Mouse (Mus musculus): ENCODE results near the gene Pnpla6. TPM values are rescaled to one million over a fixed set of nuclear protein-coding genes. Genes with fewer than 3 reads are reported as not detected.
"Not testable (repeated sequence)": the region's sequence is repeated elsewhere in the genome, so short reads cannot be mapped to it uniquely, and the experiment has no call there.

Gene Pnpla6
- polyA plus RNA-seq, 1 experiment from 2014 or later: 16.0 TPM

GRCm38 (mm10) chr8:3574546-3574945 is 59.4 kb downstream of the Pnpla6 start:
- H3K9me3 ChIP-seq (ENCODE audit: control insufficient read depth, low read length): no peaks in the 10 kb centered on the region
- WGBS: 86% methylated on average over 3 of the region's 3 CpGs
- H3K4me2 ChIP-seq (replicated peaks; ENCODE audit: low read depth): no peak overlapping the region
- H3K27me3 ChIP-seq (ENCODE audit: control insufficient read depth, insufficient read depth, low read length): no peaks in the 10 kb centered on the region
- DNase-seq (ENCODE audit: low spot score) (no peak), ATAC-seq (ENCODE audit: low FRiP score, low TSS enrichment) (no peak)
- H3K9ac ChIP-seq (ENCODE audit: low read length): no peak overlapping the region
- H3K4me3 ChIP-seq (ENCODE audit: low read depth, low read length): no peak overlapping the region
- H3K36me3 ChIP-seq (ENCODE audit: control insufficient read depth, insufficient read depth, low read length): no peaks in the 10 kb centered on the region
- TF ChIP-seq EP300 (optimal IDR thresholded peaks at IDR 0.05): no peak
- no peak for TF ChIP-seq CTCF (IDR thresholded peaks at IDR 0.05; ENCODE audit: low read depth)
- no peaks in the 10 kb centered on the region for H3K4me1 ChIP-seq (replicated peaks; ENCODE audit: control insufficient read depth, insufficient read depth)
- no peak overlapping the region for H3K27ac ChIP-seq (replicated peaks)

- ATAC-seq (ENCODE audit: low FRiP score, low TSS enrichment) (no peak), DNase-seq (ENCODE audit: low spot score) (no peak)
- H3K9me3 ChIP-seq (ENCODE audit: control insufficient read depth, low read length): no peaks in the 10 kb centered on the region
- no peak overlapping the region for H3K27ac ChIP-seq (replicated peaks)
- H3K27me3 ChIP-seq (ENCODE audit: control insufficient read depth, insufficient read depth, low read length): no peaks in the 10 kb centered on the region
- WGBS: 53% methylated on average over 15 of the region's 15 CpGs
- H3K36me3 ChIP-seq (ENCODE audit: control insufficient read depth, insufficient read depth, low read length): no peaks in the 10 kb centered on the region
- no peak overlapping the region for H3K4me2 ChIP-seq (replicated peaks; ENCODE audit: low read depth)
- H3K4me3 ChIP-seq (ENCODE audit: low read depth, low read length): no peak overlapping the region
- no peak overlapping the region for H3K9ac ChIP-seq (ENCODE audit: low read length)
- TF ChIP-seq EP300 (optimal IDR thresholded peaks at IDR 0.05) (no peak), CTCF (IDR thresholded peaks at IDR 0.05; ENCODE audit: low read depth) (no peak)
- no peaks in the 10 kb centered on the region for H3K4me1 ChIP-seq (replicated peaks; ENCODE audit: control insufficient read depth, insufficient read depth)
These were observed 61.2 kb downstream of the Pnpla6 start for GRCm38 (mm10) chr8:3576211-3576960.

- H3K9ac ChIP-seq (ENCODE audit: low read length): no peak overlapping the region
- peak; percentile 47 for DNase-seq (ENCODE audit: low spot score)
- H3K36me3 ChIP-seq (ENCODE audit: control insufficient read depth, insufficient read depth, low read length): no peaks in the 10 kb centered on the region
- no peaks in the 10 kb centered on the region for H3K27me3 ChIP-seq (ENCODE audit: control insufficient read depth, insufficient read depth, low read length)
- no peak overlapping the region for H3K4me2 ChIP-seq (replicated peaks; ENCODE audit: low read depth)
- peak overlapping the region; percentile 56 for H3K27ac ChIP-seq (replicated peaks)
- peak; percentile 37; the same call in 1 of the 2 replicates for ATAC-seq (ENCODE audit: low FRiP score, low TSS enrichment)
- TF ChIP-seq CTCF (IDR thresholded peaks at IDR 0.05; ENCODE audit: low read depth) (no peak), EP300 (optimal IDR thresholded peaks at IDR 0.05) (no peak)
- WGBS: 56% methylated on average over 9 of the region's 9 CpGs
- no peaks in the 10 kb centered on the region for H3K4me1 ChIP-seq (replicated peaks; ENCODE audit: control insufficient read depth, insufficient read depth)
- H3K4me3 ChIP-seq (ENCODE audit: low read depth, low read length): no peak overlapping the region
- H3K9me3 ChIP-seq (ENCODE audit: control insufficient read depth, low read length): no peaks in the 10 kb centered on the region
These were observed 64.5 kb downstream of the Pnpla6 start for GRCm38 (mm10) chr8:3579390-3580364.

- not testable (repeated sequence) for H3K27ac ChIP-seq (replicated peaks)
These were observed 66.8 kb downstream of the Pnpla6 start for GRCm38 (mm10) chr8:3581961-3582360.

GRCm38 (mm10) chr8:3586452-3586851 is 71.3 kb downstream of the Pnpla6 start:
- DNase-seq (ENCODE audit: low spot score) (no peak), ATAC-seq (ENCODE audit: low FRiP score, low TSS enrichment) (no peak)
- Histone ChIP-seq H3K9ac (ENCODE audit: low read length) (no peak overlapping the region), H3K36me3 (ENCODE audit: control insufficient read depth, insufficient read depth, low read length) (no peaks in the 10 kb centered on the region), H3K27ac (replicated peaks) (no peak overlapping the region), H3K4me3 (ENCODE audit: low read depth, low read length) (no peak overlapping the region), H3K9me3 (ENCODE audit: control insufficient read depth, low read length) (no peaks in the 10 kb centered on the region), H3K4me2 (replicated peaks; ENCODE audit: low read depth) (no peak overlapping the region), H3K27me3 (ENCODE audit: control insufficient read depth, insufficient read depth, low read length) (no peaks in the 10 kb centered on the region), H3K4me1 (replicated peaks; ENCODE audit: control insufficient read depth, insufficient read depth) (no peaks in the 10 kb centered on the region)
- TF ChIP-seq EP300 (optimal IDR thresholded peaks at IDR 0.05) (no peak), CTCF (IDR thresholded peaks at IDR 0.05; ENCODE audit: low read depth) (no peak)
- WGBS: 75% methylated on average over 2 of the region's 2 CpGs

More at GRCm38 (mm10) chr8:3581961-3582360, 66.8 kb downstream of the Pnpla6 start:
- not testable (repeated sequence) for ATAC-seq (ENCODE audit: low FRiP score, low TSS enrichment); H3K36me3 ChIP-seq (ENCODE audit: control insufficient read depth, insufficient read depth, low read length); H3K4me2 ChIP-seq (replicated peaks; ENCODE audit: low read depth); H3K9ac ChIP-seq (ENCODE audit: low read length); H3K9me3 ChIP-seq (ENCODE audit: control insufficient read depth, low read length); H3K27me3 ChIP-seq (ENCODE audit: control insufficient read depth, insufficient read depth, low read length); DNase-seq (ENCODE audit: low spot score); H3K4me3 ChIP-seq (ENCODE audit: low read depth, low read length); H3K4me1 ChIP-seq (replicated peaks; ENCODE audit: control insufficient read depth, insufficient read depth)
- WGBS: 67% methylated on average over 1 of the region's 3 CpGs
